Mouse (Mus musculus): ENCODE results near the gene Glp2r. TPM values are rescaled to one million over a fixed set of nuclear protein-coding genes. Genes with fewer than 3 reads are reported as not detected.

Glp2r gene
- polyA plus RNA-seq, 1 experiment, result not detected

GRCm38 (mm10) chr11:67661465-67661864, 109.5 kb downstream of the Glp2r start:
- Histone ChIP-seq H3ac (ENCODE audit: control insufficient read depth, insufficient read length, low read depth) (no peak overlapping the region), H3K36me3 (ENCODE audit: control insufficient read depth, insufficient read depth) (no peaks in the 10 kb centered on the region), H3K79me2 (ENCODE audit: control insufficient read depth, insufficient read depth) (no peaks in the 10 kb centered on the region), H3K27me3 (ENCODE audit: control insufficient read depth, insufficient read depth, insufficient read length) (peaks cover 3% of the 10 kb centered on the region), H3K4me3 (ENCODE audit: insufficient read depth, poor library complexity, severe bottlenecking) (no peak overlapping the region), H3K79me3 (ENCODE audit: low read depth) (no peaks in the 10 kb centered on the region)
- TF ChIP-seq MYOD1 (IDR thresholded peaks at IDR 0.05; ENCODE audit: control insufficient read depth, insufficient read length, low read depth), result no peak
- TF ChIP-seq USF1 (IDR thresholded peaks at IDR 0.05; ENCODE audit: low read depth), result no peak
- TF ChIP-seq MAX (IDR thresholded peaks at IDR 0.05), result no peak
- TF ChIP-seq MYOG (IDR thresholded peaks at IDR 0.05; ENCODE audit: control insufficient read depth, extremely low read depth, insufficient read length), result no peak
- no peak for TF ChIP-seq CTCF (IDR thresholded peaks at IDR 0.05; ENCODE audit: control insufficient read depth, insufficient read depth, insufficient read length)
- TF ChIP-seq CEBPB (IDR thresholded peaks at IDR 0.05; ENCODE audit: low read depth), result no peak
- TF ChIP-seq FOSL1 (IDR thresholded peaks at IDR 0.05; ENCODE audit: insufficient read depth, low read length, poor library complexity, severe bottlenecking), result no peak

DNA sequence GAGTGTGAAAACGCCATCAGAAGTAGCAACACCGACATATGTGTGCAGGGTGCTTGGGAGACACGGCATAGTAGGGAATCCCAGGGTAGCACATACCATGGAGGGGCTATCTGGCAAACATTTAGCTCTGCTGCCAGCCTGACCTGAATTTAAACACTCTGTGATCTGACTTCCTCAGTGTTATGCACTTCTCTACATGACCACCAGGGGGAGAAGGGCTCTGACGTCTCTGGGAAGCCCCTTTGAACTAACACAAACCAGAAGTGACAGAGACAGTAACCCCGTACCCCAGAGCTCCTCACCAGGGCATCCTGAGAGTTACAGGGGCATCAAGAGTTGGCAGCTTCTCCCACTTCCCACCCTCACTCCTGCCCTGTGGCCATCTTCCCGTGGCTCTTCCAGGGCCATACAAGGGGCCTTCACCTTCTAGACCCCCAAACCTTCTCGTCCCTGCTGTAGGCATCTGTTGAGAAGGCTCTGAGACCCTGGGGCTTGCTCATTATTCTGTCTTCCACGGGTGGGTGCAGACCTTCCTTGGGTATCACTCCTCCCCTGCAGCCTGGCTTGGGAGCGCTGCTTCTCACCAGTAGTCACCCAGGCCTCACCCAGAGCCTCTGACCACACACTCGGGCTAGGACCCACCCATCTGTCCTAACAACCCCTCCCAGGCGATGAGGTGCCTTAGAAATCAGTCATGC, 113.1 kb downstream of the Glp2r start:
- no peaks in the 10 kb centered on the region for H3K36me3 ChIP-seq (ENCODE audit: control insufficient read depth, insufficient read depth)
- TF ChIP-seq MYOG (IDR thresholded peaks at IDR 0.05; ENCODE audit: control insufficient read depth, extremely low read depth, insufficient read length) (no peak), MAX (IDR thresholded peaks at IDR 0.05) (no peak), FOSL1 (IDR thresholded peaks at IDR 0.05; ENCODE audit: insufficient read depth, low read length, poor library complexity, severe bottlenecking) (no peak), MYOD1 (IDR thresholded peaks at IDR 0.05; ENCODE audit: control insufficient read depth, insufficient read length, low read depth) (no peak), CEBPB (IDR thresholded peaks at IDR 0.05; ENCODE audit: low read depth) (no peak)
- no peak overlapping the region for H3ac ChIP-seq (ENCODE audit: control insufficient read depth, insufficient read length, low read depth)
- H3K79me2 ChIP-seq (ENCODE audit: control insufficient read depth, insufficient read depth), result no peaks in the 10 kb centered on the region
- no peaks in the 10 kb centered on the region for H3K79me3 ChIP-seq (ENCODE audit: low read depth)
- no peak overlapping the region for H3K4me3 ChIP-seq (ENCODE audit: insufficient read depth, poor library complexity, severe bottlenecking)
- H3K27me3 ChIP-seq (ENCODE audit: control insufficient read depth, insufficient read depth, insufficient read length), result peaks cover 2% of the 10 kb centered on the region

DNA sequence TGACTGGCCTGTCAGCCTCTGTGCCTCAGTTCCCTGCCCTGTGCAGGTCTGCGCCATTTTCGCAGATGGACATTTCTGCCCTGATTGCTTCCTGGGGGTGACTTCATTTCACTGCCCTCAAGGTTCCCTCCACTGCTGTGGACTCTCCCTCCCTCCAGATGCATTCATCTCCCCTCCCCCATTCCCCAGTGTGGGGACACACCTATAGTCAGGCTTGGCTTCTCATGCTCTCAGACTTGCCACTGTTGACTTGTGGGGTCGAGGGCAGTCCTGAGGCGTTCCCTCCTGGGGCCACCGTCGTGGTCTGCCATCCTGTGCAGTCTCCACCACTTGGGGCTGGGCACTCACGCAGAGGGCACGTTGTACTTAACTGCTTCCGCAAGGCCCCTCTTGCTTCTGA, 114.1 kb downstream of the Glp2r start:
- H3ac ChIP-seq (ENCODE audit: control insufficient read depth, insufficient read length, low read depth), result no peak overlapping the region
- H3K79me2 ChIP-seq (ENCODE audit: control insufficient read depth, insufficient read depth), result no peaks in the 10 kb centered on the region
- no peaks in the 10 kb centered on the region for H3K36me3 ChIP-seq (ENCODE audit: control insufficient read depth, insufficient read depth)
- TF ChIP-seq MYOD1 (IDR thresholded peaks at IDR 0.05; ENCODE audit: control insufficient read depth, insufficient read length, low read depth), result no peak
- no peak for TF ChIP-seq MYOG (IDR thresholded peaks at IDR 0.05; ENCODE audit: control insufficient read depth, extremely low read depth, insufficient read length)
- TF ChIP-seq USF1 (IDR thresholded peaks at IDR 0.05; ENCODE audit: low read depth), result no peak
- TF ChIP-seq MAX (IDR thresholded peaks at IDR 0.05), result no peak
- no peak for TF ChIP-seq CTCF (IDR thresholded peaks at IDR 0.05; ENCODE audit: control insufficient read depth, insufficient read depth, insufficient read length)
- no peak for TF ChIP-seq CEBPB (IDR thresholded peaks at IDR 0.05; ENCODE audit: low read depth)
- no peak for TF ChIP-seq FOSL1 (IDR thresholded peaks at IDR 0.05; ENCODE audit: insufficient read depth, low read length, poor library complexity, severe bottlenecking)
- H3K4me3 ChIP-seq (ENCODE audit: insufficient read depth, poor library complexity, severe bottlenecking), result no peak overlapping the region
- peaks cover 3% of the 10 kb centered on the region for H3K27me3 ChIP-seq (ENCODE audit: control insufficient read depth, insufficient read depth, insufficient read length)
- no peaks in the 10 kb centered on the region for H3K79me3 ChIP-seq (ENCODE audit: low read depth)

- Histone ChIP-seq H3K27me3 (ENCODE audit: control insufficient read depth, insufficient read depth, insufficient read length) (peaks cover 3% of the 10 kb centered on the region), H3K4me3 (ENCODE audit: insufficient read depth, poor library complexity, severe bottlenecking) (no peak overlapping the region), H3K79me2 (ENCODE audit: control insufficient read depth, insufficient read depth) (no peaks in the 10 kb centered on the region), H3K79me3 (ENCODE audit: low read depth) (no peaks in the 10 kb centered on the region), H3ac (ENCODE audit: control insufficient read depth, insufficient read length, low read depth) (no peak overlapping the region), H3K36me3 (ENCODE audit: control insufficient read depth, insufficient read depth) (no peaks in the 10 kb centered on the region)
- no peak for TF ChIP-seq CEBPB (IDR thresholded peaks at IDR 0.05; ENCODE audit: low read depth)
- no peak for TF ChIP-seq CTCF (IDR thresholded peaks at IDR 0.05; ENCODE audit: control insufficient read depth, insufficient read depth, insufficient read length)
- TF ChIP-seq FOSL1 (IDR thresholded peaks at IDR 0.05; ENCODE audit: insufficient read depth, low read length, poor library complexity, severe bottlenecking), result no peak
- TF ChIP-seq MAX (IDR thresholded peaks at IDR 0.05), result no peak
- TF ChIP-seq USF1 (IDR thresholded peaks at IDR 0.05; ENCODE audit: low read depth), result no peak
- no peak for TF ChIP-seq MYOG (IDR thresholded peaks at IDR 0.05; ENCODE audit: control insufficient read depth, extremely low read depth, insufficient read length)
- no peak for TF ChIP-seq MYOD1 (IDR thresholded peaks at IDR 0.05; ENCODE audit: control insufficient read depth, insufficient read length, low read depth)
Measured at GRCm38 (mm10) chr11:67656366-67656765, 114.6 kb downstream of the Glp2r start.

- no peak overlapping the region for H3ac ChIP-seq (ENCODE audit: control insufficient read depth, insufficient read length, low read depth)
Measured at GRCm38 (mm10) chr11:67655236-67655959, 115.6 kb downstream of the Glp2r start.

More at GRCm38 (mm10) chr11:67655236-67655959, 115.6 kb downstream of the Glp2r start:
- Histone ChIP-seq H3K79me2 (ENCODE audit: control insufficient read depth, insufficient read depth) (no peaks in the 10 kb centered on the region), H3K79me3 (ENCODE audit: low read depth) (no peaks in the 10 kb centered on the region), H3K4me3 (ENCODE audit: insufficient read depth, poor library complexity, severe bottlenecking) (no peak overlapping the region), H3K27me3 (ENCODE audit: control insufficient read depth, insufficient read depth, insufficient read length) (peaks cover 3% of the 10 kb centered on the region), H3K36me3 (ENCODE audit: control insufficient read depth, insufficient read depth) (no peaks in the 10 kb centered on the region)
- TF ChIP-seq USF1 (IDR thresholded peaks at IDR 0.05; ENCODE audit: low read depth) (no peak), CEBPB (IDR thresholded peaks at IDR 0.05; ENCODE audit: low read depth) (no peak), MYOG (IDR thresholded peaks at IDR 0.05; ENCODE audit: control insufficient read depth, extremely low read depth, insufficient read length) (no peak), FOSL1 (IDR thresholded peaks at IDR 0.05; ENCODE audit: insufficient read depth, low read length, poor library complexity, severe bottlenecking) (no peak), CTCF (IDR thresholded peaks at IDR 0.05; ENCODE audit: control insufficient read depth, insufficient read depth, insufficient read length) (no peak), MAX (IDR thresholded peaks at IDR 0.05) (no peak), MYOD1 (IDR thresholded peaks at IDR 0.05; ENCODE audit: control insufficient read depth, insufficient read length, low read depth) (no peak)

Measured in C2C12 (cell line).